Mouse (Mus musculus): ENCODE measurements at regions not wholly inside any gene's neighbourhood (a gene's known extent, or its start where the extent isn't known, plus 50 kb on each side); places are given as distances from the start of the nearest gene placed in this dataset.

DNA sequence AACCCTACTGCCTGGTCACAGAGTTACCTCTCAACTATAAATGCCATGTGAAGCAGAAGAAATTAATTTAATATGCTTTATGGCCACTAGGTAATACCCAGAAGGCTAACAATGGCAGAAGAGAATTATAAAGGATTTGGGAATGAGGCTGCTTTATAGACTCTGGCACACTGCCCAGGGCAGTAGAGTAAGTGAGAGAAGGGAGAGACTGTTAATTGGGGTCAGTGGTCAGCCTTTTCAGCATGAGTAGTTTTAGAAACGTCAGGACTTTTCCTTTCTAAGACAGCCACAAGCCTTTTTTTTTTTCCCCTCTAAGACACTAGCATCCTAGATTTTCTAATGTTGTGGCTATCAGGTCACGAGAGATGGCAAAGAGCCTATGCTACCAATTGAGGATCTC lies 136.6 kb downstream of the Kcna5 start:
- no peak for TF ChIP-seq CTCF (IDR thresholded peaks at IDR 0.05; ENCODE audit: low read depth)
- TF ChIP-seq EP300 (IDR thresholded peaks at IDR 0.05; ENCODE audit: low read depth) = no peak
